Comparison of ENCODE assay signal across 1 mouse cellular context in genomic region chr6:86669240-86669727, GRCm38 (mm10).
TF ChIP-seq lines count a peak whose summit lies in the region.

No protein-coding gene starts in this region.

TF ChIP-seq in CH12.LX, 34 proteins besides CTCF, POLR2A, EP300 and RAD21 (continued from another document):
- TF ChIP-seq PAX5 (IDR thresholded peaks at IDR 0.05; ENCODE audit: low read length) (no peak), IRF4 (IDR thresholded peaks at IDR 0.05; ENCODE audit: low read depth, low read length) (peak; percentile 41; the same call in 1 of the 2 replicates), BHLHE40 (IDR thresholded peaks at IDR 0.05; ENCODE audit: low read depth, low read length) (no peak), ZC3H11A (IDR thresholded peaks at IDR 0.05; ENCODE audit: low read depth, low read length) (no peak), ZMIZ1 (IDR thresholded peaks at IDR 0.05; ENCODE audit: low read depth, low read length) (0 out of 2 replicates have a peak, but pooled peaks have one; percentile 16), ELF1 (IDR thresholded peaks at IDR 0.05; ENCODE audit: low read depth, low read length) (peak; percentile 67), GABPA (IDR thresholded peaks at IDR 0.05; ENCODE audit: insufficient replicate concordance, low read depth, low read length) (no peak), USF1 (IDR thresholded peaks at IDR 0.05; ENCODE audit: low read depth, low read length) (no peak), USF2 (conservative IDR thresholded peaks at IDR 0.05; ENCODE audit: low read depth, low read length) (no peak), MAX (IDR thresholded peaks at IDR 0.05; ENCODE audit: low read length) (no peak; the same call in 1 of the 2 replicates), MAZ (IDR thresholded peaks at IDR 0.05; ENCODE audit: low read depth, low read length) (no peak), ZNF384 (IDR thresholded peaks at IDR 0.05; ENCODE audit: low read depth, low read length) (no peak), RCOR1 (conservative IDR thresholded peaks at IDR 0.05; ENCODE audit: low read depth, low read length) (no peak), MAFK (IDR thresholded peaks at IDR 0.05; ENCODE audit: insufficient replicate concordance, low read length) (no peak), CHD1 (IDR thresholded peaks at IDR 0.05; ENCODE audit: low read depth, low read length) (no peak), ZKSCAN1 (IDR thresholded peaks at IDR 0.05; ENCODE audit: borderline replicate concordance, low read depth, low read length) (no peak), POLR2AphosphoS2 (IDR thresholded peaks at IDR 0.05; ENCODE audit: low read depth, low read length) (no peak), TBP (conservative IDR thresholded peaks at IDR 0.05; ENCODE audit: low read depth, low read length) (no peak), KAT2A (IDR thresholded peaks at IDR 0.05; ENCODE audit: insufficient replicate concordance, low read length) (no peak), JUND (conservative IDR thresholded peaks at IDR 0.05; ENCODE audit: low read depth, low read length) (peak; percentile 73), E2F4 (IDR thresholded peaks at IDR 0.05; ENCODE audit: insufficient replicate concordance, low read depth, low read length) (no peak), MXI1 (IDR thresholded peaks at IDR 0.05; ENCODE audit: low read depth, low read length) (no peak), SMC3 (IDR thresholded peaks at IDR 0.05; ENCODE audit: low read depth, low read length) (no peak), NRF1 (IDR thresholded peaks at IDR 0.05; ENCODE audit: low read depth, low read length) (0 out of 2 replicates have a peak, but pooled peaks have one; percentile 36), MYC (IDR thresholded peaks at IDR 0.05; ENCODE audit: low read depth, low read length) (no peak)
